Comparison of ENCODE assay signal across 18 mouse cellular contexts in genomic region chr5:125191608-125192007, GRCm38 (mm10). TPM values are rescaled to one million over a fixed set of nuclear protein-coding genes. Genes with fewer than 3 reads are reported as not detected.
DNase-seq lines count a peak whose midpoint lies in the region; ATAC-seq lines count a peak whose summit lies in the region.
"Had no signal": no experiment of that assay in that cellular context is flagged by ENCODE, and none has a peak within 500 bp of the region (broad histone marks: within the 10 kb centered on the region; RNA-seq: fewer than 3 reads in every experiment).

No protein-coding gene starts in this region.

- WGBS in hindbrain, embryonic 10.5 days: 45% methylated on average over 9 of the region's 9 CpGs
- WGBS in hindbrain, embryonic 13.5 days: 37% methylated on average over 9 of the region's 9 CpGs
- WGBS in neural tube, embryonic 14.5 days: 42% methylated on average over 9 of the region's 9 CpGs
- 28% methylated on average over 9 of the region's 9 CpGs for WGBS in neural tube, embryonic 15.5 days

- no peak overlapping the region for H3K4me2 ChIP-seq in hindbrain, embryonic 13.5 days
- H3K4me2 ChIP-seq in neural tube, embryonic 14.5 days (ENCODE audit: low read depth, low read length): no peak overlapping the region
- no peak overlapping the region for H3K4me2 ChIP-seq in neural tube, embryonic 15.5 days
- H3K4me2 ChIP-seq: heart, embryonic 11.5 days; intestine, embryonic 15.5 days had no signal

- ATAC-seq in hindbrain, embryonic 13.5 days (ENCODE audit: low FRiP score): no peak
- no peak for ATAC-seq in neural tube, embryonic 14.5 days (ENCODE audit: low read depth)
- no peak for ATAC-seq in neural tube, embryonic 15.5 days (ENCODE audit: low FRiP score)
- ATAC-seq: forebrain, postnatal 0 days; hindbrain, embryonic 16.5 days; intestine, embryonic 15.5 days; Patski had no signal

- H3K4me1 ChIP-seq in hindbrain, embryonic 10.5 days (replicated peaks): peaks cover 40% of the 10 kb centered on the region
- peaks cover 16% of the 10 kb centered on the region for H3K4me1 ChIP-seq in hindbrain, embryonic 13.5 days (replicated peaks)
- 0 out of 2 replicates have a peak, but pooled peaks cover 4% of the 10 kb centered on the region for H3K4me1 ChIP-seq in neural tube, embryonic 14.5 days (ENCODE audit: control insufficient read depth, insufficient read depth, low read length)
- peaks cover 7% of the 10 kb centered on the region for H3K4me1 ChIP-seq in neural tube, embryonic 15.5 days

- H3K27ac ChIP-seq in hindbrain, embryonic 10.5 days: 0 out of 2 replicates have a peak overlapping the region, but pooled peaks have one; percentile 6
- H3K27ac ChIP-seq in hindbrain, embryonic 13.5 days: no peak overlapping the region
- H3K27ac ChIP-seq in neural tube, embryonic 14.5 days (ENCODE audit: low read depth, low read length): 0 out of 2 replicates have a peak overlapping the region, but pooled peaks have one; percentile 10
- no peak overlapping the region for H3K27ac ChIP-seq in neural tube, embryonic 15.5 days (replicated peaks)
- H3K27ac ChIP-seq: gastrocnemius, adult 2 months; intestine, embryonic 15.5 days had no signal

- no peak overlapping the region for H3K4me3 ChIP-seq in hindbrain, embryonic 10.5 days
- H3K4me3 ChIP-seq in hindbrain, embryonic 13.5 days: no peak overlapping the region
- no peak overlapping the region for H3K4me3 ChIP-seq in neural tube, embryonic 14.5 days (ENCODE audit: low read depth, low read length)
- no peak overlapping the region for H3K4me3 ChIP-seq in neural tube, embryonic 15.5 days (replicated peaks)
- H3K4me3 ChIP-seq: gastrocnemius, adult 2 months; intestine, embryonic 15.5 days had no signal

- no peaks in the 10 kb centered on the region for H3K36me3 ChIP-seq in hindbrain, embryonic 10.5 days
- H3K36me3 ChIP-seq in hindbrain, embryonic 13.5 days: no peaks in the 10 kb centered on the region
- no peaks in the 10 kb centered on the region for H3K36me3 ChIP-seq in neural tube, embryonic 14.5 days (ENCODE audit: control insufficient read depth, insufficient read depth, low read length)
- H3K36me3 ChIP-seq in neural tube, embryonic 15.5 days: no peaks in the 10 kb centered on the region
- H3K36me3 ChIP-seq: intestine, embryonic 15.5 days had no signal

- H3K27me3 ChIP-seq in hindbrain, embryonic 10.5 days (ENCODE audit: insufficient read depth, poor library complexity, severe bottlenecking): peaks cover 18% of the 10 kb centered on the region; the same call in 1 of the 2 replicates
- peaks cover 4% of the 10 kb centered on the region; the same call in 1 of the 2 replicates for H3K27me3 ChIP-seq in hindbrain, embryonic 13.5 days
- H3K27me3 ChIP-seq in neural tube, embryonic 14.5 days (ENCODE audit: control insufficient read depth, insufficient read depth, low read length): no peaks in the 10 kb centered on the region
- H3K27me3 ChIP-seq in neural tube, embryonic 15.5 days (replicated peaks): no peaks in the 10 kb centered on the region
- H3K27me3 ChIP-seq: intestine, embryonic 15.5 days; Patski had no signal

- H3K9me3 ChIP-seq in hindbrain, embryonic 10.5 days: peaks cover 4% of the 10 kb centered on the region; the same call in 1 of the 2 replicates
- no peaks in the 10 kb centered on the region for H3K9me3 ChIP-seq in hindbrain, embryonic 13.5 days
- H3K9me3 ChIP-seq in neural tube, embryonic 14.5 days (ENCODE audit: control insufficient read depth, low read length): no peaks in the 10 kb centered on the region
- no peaks in the 10 kb centered on the region for H3K9me3 ChIP-seq in neural tube, embryonic 15.5 days (replicated peaks)
- H3K9me3 ChIP-seq: intestine, embryonic 15.5 days had no signal

- DNase-seq in cerebellum, adult 9-11 months: peak; percentile 47
- DNase-seq in cerebellum, postnatal 14 days: no peak
- DNase-seq in hindbrain, embryonic 10.5 days (ENCODE audit: low spot score): no peak
- DNase-seq: adrenal gland, postnatal 10 days; adrenal gland, postnatal 36 days; cerebellum, adult 11 months; forebrain, postnatal 0 days; gastrocnemius, adult 2 months; gastrocnemius, postnatal 14 days; heart, adult 11 months; kidney, adult 18-20 months had no signal

- no peak overlapping the region for H3K9ac ChIP-seq in hindbrain, embryonic 13.5 days
- no peak overlapping the region for H3K9ac ChIP-seq in neural tube, embryonic 14.5 days (replicated peaks; ENCODE audit: low read depth, low read length)
- H3K9ac ChIP-seq in neural tube, embryonic 15.5 days (replicated peaks): no peak overlapping the region
- H3K9ac ChIP-seq: forebrain, postnatal 0 days; intestine, embryonic 15.5 days had no signal

RNA-seq across cellular contexts. Expression of gene Ncor2, which starts 12.6 kb away (rescaled TPM):
- 18.1 and 19.7 TPM in 2 replicates for polyA plus RNA-seq in hindbrain, embryonic 10.5 days (2016; fragmentation: Nextera tagmentation; extraction: Ambion mirVana)
- polyA plus RNA-seq in hindbrain, embryonic 13.5 days (2015; fragmentation: Nextera tagmentation; extraction: Ambion mirVana): 24.8 and 25.1 TPM in 2 replicates
- 29.1 and 32.8 TPM in 2 replicates for polyA plus RNA-seq in neural tube, embryonic 14.5 days (2014; fragmentation: Nextera tagmentation; extraction: Ambion mirVana)
- polyA plus RNA-seq in neural tube, embryonic 15.5 days (2015; fragmentation: Nextera tagmentation; extraction: Ambion mirVana): 24.2 and 28.5 TPM in 2 replicates

Comparison
In these comparisons a context has a peak if more than half of its experiments do, and no peak if none do; other contexts are left out.
1. H3K27ac ChIP-seq: peak in hindbrain, embryonic 10.5 days (single experiment) and neural tube, embryonic 14.5 days (single experiment); none in hindbrain, embryonic 13.5 days (single experiment) and neural tube, embryonic 15.5 days (single experiment).